Mouse (Mus musculus) frontal cortex, postnatal 10 days (tissue): Measurements from ENCODE around the gene Ccdc159.

Source experiments
- DNase-seq, 2 experiments: peaks; one replicate each; pipeline ENCODE4 v3.0.0; 2022; ENCODE audit warnings: low spot score in 2 of 2, mixed read lengths in 1 of 2

Gene Ccdc159

DNA sequence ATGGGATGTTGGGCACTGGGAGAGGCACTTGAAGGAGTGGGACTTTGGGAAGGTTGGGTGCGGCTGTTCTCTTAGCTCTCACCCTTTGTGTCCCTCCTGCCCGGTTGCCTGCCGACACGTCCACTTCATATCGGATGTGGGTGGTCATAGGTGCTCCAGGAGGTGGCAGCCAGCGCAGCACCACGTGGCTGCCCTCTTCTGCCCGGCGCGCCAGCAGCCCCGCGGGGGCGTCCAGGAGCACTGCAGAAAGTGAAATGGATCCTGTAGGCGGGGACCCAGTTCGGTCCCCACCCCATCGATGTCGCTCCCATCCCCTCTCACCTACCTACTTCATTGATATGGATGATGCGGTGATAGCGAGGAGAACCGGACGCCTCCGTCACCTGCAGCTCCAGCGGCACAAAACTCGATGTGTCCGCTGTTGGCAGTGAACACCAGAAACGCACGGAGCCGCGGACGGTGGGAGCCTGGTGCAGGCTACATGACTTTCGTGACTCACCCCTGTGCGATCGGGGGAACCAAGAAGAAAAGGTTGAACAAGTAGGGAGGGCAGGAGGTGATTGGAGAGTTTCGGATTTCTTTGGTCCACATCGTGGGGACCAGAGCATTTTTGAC, 34.2 kb downstream of the Ccdc159 start:
- DNase-seq, result no peak

DNA sequence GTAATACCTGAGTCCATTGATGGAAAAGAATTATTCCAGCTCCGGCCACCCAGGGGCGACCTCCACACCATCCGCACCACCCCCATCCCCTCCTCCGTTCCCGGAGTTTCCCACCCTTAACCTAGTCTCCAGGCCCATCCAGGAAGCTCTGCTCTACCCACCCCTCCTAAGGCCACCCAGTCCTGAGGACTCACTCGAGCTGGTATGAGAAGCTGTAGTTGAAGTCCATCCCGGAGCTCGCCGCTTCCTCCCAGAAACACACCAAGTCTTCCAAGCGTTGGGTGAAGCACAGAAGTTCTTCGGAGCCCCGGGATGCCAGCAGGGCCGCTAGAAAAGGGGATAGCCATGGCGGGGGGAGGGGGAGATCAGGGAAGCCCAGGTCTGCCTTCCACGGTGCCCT, 34.7 kb downstream of the Ccdc159 start:
- DNase-seq, result no peak

DNA sequence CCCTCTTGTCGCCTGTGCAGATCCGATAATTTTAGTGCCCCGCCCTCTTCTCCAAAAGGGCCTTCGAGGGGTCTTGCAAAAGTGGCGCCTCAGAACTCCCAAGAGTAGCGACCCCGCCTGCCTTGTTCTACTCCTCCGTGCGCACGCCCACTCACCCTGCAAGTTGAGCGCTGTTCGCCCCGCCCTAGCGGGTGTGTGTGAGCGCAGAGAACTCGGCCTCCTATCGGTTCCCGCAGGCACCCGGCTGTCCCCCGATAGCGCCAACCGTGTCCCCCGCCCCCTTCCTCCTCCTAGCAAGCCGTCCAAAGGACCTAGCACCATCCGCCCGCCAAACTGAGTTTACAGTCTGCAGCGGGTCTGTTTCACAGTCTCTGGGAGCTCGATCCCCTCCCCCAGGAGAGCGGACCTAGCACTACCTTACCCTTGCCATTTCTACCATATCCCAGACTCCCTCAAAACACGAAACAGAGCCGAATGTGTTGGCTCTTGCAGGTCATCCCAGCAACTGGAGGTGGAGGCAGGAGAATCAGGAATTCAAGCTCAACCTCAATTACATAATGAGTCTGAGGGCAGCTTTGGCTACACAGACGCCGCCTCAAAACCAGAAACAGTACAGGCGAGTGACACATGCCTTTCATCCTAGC, 35.3 kb downstream of the Ccdc159 start:
- peak in 1 of 2 experiments; percentile 74 for DNase-seq

DNA sequence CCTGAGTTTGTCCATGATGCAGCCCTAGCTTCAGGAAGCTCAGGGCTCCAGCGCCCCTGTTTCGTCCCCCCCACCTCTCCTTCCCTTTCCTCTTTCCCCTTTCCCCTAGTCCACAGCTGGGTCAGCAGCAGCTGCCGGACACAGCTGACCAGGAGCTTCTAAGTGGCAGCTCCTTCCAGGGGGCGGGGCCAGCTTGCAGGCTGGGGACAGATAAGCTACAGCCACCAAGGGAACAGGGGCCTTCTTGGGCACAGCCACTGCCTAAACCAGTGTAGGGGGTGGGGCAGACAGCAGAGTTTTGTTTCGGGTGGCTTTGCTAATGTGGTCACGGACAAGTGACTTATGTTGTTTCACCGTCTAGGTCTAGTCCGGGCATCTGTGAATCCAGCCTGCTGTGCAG, 36.1 kb downstream of the Ccdc159 start, which contains the start of gene Epor:
Gene Epor, minus strand, starts transcription at position 90 of the 400 bp plus-strand sequence.
- no peak for DNase-seq

DNA sequence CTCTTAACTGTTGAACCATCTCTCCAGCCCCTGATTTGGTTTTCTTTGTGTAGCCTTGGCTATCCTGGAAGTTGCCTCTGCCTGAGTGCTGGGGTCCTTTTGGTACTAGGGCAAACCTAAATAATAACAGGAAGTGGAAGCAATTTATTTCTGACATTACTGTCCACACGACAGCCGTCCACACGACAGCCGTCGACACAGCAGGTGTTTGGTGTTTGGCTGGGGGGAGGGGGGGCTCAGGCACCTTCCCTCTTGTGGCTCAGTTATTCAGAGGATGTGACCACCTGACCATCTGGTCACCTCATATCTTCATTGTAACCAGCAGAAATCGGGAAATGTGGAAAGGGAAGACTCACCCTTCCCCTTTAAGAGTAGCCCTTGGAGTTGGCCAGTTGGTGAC, 41.6 kb downstream of the Ccdc159 start:
- DNase-seq, result no peak

DNA sequence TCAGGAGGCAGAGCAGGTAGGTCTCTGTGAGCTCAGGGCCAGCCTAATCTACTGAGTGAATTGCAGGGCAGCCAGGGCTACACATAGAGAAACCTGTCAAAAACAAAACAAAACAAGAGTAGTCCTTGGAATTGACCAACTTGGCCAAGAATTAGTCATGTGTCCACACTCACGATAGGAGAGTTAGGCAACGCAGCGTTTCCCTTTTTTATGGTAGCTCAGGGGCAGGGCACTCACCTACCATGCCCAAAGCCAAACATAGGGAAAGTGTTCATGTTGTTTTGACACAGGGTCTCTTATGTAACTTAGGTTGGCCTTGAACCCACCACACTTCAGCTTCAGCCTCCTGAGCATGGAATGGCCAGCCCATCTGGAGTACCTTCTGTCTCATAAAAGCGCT, 42.0 kb downstream of the Ccdc159 start:
- DNase-seq, result no peak

GRCm38 (mm10) chr9:21976626-21977175, 49.4 kb downstream of the Ccdc159 start:
- DNase-seq, result no peak

DNA sequence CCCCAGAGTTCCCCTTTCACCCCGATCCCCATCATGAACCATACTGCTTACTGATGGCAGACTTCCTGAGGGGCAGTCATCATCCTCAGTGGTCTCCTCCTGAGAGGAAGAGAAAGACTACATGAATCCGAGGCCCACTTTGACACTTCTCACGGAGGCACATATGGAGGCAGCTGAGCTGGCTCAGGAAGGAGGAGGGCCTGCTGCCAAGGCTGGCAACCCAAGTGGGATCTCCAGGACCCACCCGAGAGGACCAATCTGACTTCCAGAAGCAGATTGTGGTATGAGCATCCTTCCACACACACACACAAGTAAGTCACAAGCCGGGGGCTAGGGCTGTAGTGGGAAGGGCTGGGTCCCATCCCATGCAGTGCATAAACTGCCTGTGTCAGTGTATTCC, 50.1 kb downstream of the Ccdc159 start:
- DNase-seq, result no peak

GRCm38 (mm10) chr9:21977972-21978371, 50.7 kb downstream of the Ccdc159 start:
- no peak for DNase-seq

- no peak for DNase-seq
Observed at GRCm38 (mm10) chr9:21978398-21979128, 51.3 kb downstream of the Ccdc159 start.

DNA sequence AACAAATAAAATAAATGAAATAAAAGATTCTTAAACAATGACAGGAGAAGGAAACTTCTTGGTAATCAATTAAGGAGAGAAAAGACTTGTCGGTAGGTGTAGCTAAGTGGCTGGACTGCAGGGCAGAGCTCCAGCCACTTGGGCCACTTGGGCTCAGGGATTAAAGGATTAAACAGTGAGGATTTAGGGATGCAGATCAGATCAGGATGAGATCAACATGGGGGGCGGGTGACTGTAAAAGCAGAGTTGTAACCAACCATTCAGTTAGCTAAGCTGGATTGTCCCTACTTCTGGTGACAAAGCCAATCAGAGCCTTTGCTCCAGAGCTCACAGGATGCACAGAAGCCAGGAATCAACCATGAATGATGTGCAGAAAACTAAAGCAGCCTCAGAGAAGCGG, 56.6 kb downstream of the Ccdc159 start:
- DNase-seq, result no peak
